Mouse (Mus musculus) C2C12 (cell line): ENCODE data around the gene Zmym6.

Experiments
- CTCF ChIP-seq: IDR thresholded peaks from one replicate; pipeline ENCODE4 v1.5.1; 2011; ENCODE audit not compliant: control insufficient read depth, insufficient read depth, insufficient read length
- MYOD1 ChIP-seq: IDR thresholded peaks from one replicate; pipeline ENCODE4 v1.6.1; 2011; ENCODE audit warnings: low read depth; ENCODE audit not compliant: control insufficient read depth, insufficient read length
- MYOG ChIP-seq: IDR thresholded peaks from one replicate; pipeline ENCODE4 v1.6.1; 2011; ENCODE audit not compliant: control insufficient read depth, insufficient read length; ENCODE audit errors: extremely low read depth

DNA sequence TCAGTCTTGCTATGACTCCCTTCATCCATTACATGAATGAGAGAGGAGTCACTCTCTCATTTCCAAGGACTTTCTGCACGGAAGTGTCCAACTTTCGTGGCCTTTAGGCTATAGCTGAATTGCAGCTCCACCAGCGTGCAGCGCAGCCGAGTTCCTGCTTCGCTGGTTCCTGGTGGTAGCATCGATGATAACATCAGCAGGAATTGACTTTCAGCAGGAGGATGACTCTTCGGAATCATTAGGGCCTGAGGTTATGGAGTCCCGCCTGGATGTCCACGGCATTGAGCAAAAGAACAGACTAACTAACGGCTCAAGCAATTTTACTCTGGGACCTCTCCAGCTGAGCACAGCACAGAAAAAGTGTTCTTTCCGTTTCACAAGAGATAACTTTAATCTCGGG lies 72.8 kb downstream of the Zmym6 start:
- TF ChIP-seq CTCF: no peak
- TF ChIP-seq MYOG: no peak
- no peak for TF ChIP-seq MYOD1
